Mouse (Mus musculus) large intestine, adult 2 months (tissue): ENCODE measurements around the gene Rbm15b. TPM values are rescaled to one million over a fixed set of nuclear protein-coding genes. Genes with fewer than 3 reads are reported as not detected.

Source experiments
- DNase-seq: peaks from one replicate; pipeline ENCODE4 v3.0.0-alpha.2; 2012; ENCODE audit warnings: low read depth, low spot score
- WGBS: fragments of 180-500 bp; shearing (Covaris S2); methylation state at CpG from one replicate; pipeline ENCODE4 v1.1.7; 2018; 5-methylcytosine and 5-hydroxymethylcytosine counted together
- polyA plus RNA-seq: library from polyadenylated mRNA; depleted of rRNA; stranded (reverse); fragments of >200 nt; gene quantifications from 2 replicates; pipeline ENCODE4 v1.2.3, GENCODE M21; 2012; rRNA removed

Gene Rbm15b
- 9.3 and 10.0 TPM in 2 replicates for polyA plus RNA-seq

DNA sequence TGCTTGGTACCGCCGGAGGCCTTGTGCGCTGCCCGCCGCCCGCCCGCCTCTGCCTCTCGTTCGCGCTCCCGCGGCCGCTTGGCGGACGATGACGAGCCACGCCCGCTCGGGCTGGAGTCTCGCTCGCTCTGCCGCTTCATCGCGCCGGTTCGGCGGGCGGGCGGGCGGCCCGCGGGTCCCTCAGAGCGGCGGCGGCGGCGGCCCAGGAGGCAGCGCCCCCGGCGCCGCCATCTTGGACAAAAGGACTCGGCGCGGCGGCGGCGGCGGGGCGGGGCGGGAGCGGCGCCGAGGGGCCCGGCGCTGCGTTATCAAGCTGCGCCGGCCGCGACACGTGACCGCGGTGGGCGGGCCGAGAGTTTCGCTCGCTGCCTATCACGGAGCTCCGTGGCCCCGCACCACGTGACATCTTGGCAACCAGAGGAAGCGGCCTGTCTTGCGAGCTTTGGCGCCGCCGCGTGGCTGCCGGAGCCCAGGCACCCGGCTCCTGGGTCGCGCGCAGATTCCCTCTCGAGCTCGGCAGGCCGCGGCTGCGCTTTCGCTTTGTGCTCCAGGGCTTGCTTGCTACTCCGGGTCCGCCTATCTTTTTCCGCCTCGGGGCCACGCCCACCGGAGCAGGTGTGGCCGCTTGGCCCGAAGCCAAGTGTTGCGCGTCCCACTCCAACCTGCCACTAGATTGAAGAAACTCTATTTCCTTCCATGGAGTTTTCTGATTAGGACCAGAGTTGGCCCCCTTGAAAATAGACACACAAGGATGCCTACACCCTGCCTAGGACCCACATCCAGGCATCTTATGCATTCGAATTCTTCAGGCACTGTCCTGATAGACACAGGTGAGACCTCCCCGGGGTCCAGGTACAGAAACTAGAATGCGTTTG is at the start of gene Rbm15b:
Gene Rbm15b, minus strand, starts transcription at position 601 of the 875 bp plus-strand sequence.
- DNase-seq: peak; percentile 84
- 1% methylated on average over 101 of the region's 101 CpGs for WGBS

DNA sequence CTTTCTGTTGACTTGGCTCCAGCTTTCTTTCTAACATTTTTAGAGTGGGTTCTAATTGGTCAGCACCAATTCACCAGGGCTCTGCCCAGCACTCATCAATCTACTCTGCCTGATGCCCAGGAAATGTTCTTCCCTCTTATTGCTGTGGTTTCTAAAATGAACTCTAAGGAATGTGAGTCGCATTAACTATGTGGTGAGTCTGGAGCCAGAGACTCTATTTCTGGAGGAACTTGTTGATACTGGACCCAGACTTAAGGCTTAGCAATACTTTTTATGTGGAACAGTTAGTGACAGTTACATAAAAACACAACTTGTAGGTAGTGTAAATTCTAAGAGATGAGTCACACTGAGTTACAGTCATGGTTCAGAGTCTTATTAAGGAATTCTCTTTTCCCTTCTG is 47.8 kb upstream of the Rbm15b start:
- no peak for DNase-seq
- WGBS: 78% methylated on average over 1 of the region's 1 CpGs

DNA sequence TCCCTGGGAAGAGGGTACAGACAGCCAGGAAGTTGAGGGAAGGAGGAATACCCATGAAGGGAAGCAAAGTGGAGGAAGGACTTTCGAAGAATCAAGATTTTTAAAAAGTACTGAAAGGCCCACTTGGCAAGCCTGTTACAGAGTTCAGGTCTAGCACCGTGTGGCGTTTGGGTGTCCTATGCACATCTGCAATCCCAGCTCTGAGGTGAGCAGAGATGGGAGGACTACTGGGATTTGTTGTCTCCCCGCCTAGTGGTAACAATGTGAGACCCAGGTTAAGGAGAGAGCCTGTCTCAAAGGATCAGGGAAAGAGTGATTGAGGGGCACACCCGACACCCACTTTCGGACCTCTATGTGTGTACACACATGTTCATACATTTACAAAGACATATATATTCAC is 27.6 kb upstream of the Rbm15b start:
- no peak for DNase-seq
- WGBS: 82% methylated on average over 6 of the region's 6 CpGs

DNA sequence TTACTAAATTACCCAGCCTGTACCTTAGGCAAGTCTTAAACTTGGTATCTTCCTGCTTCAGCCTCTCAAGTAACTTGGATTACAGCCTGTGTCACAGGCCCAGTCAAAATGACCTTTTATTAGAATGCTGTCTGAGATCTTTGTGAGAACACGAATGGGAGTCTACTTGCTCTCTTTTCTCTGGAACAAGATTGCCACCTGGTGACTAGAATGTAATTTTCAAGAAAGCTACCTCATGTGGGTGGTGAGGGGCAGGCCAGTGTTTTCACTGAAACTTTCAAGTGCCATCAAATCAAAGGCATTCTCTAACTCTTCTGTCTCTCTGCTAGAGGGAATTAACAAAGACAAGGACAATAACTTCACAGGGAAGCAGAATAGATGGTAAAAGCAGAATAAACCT is 26.5 kb upstream of the Rbm15b start:
- 2% methylated on average over 1 of the region's 1 CpGs for WGBS
- DNase-seq: no peak

DNA sequence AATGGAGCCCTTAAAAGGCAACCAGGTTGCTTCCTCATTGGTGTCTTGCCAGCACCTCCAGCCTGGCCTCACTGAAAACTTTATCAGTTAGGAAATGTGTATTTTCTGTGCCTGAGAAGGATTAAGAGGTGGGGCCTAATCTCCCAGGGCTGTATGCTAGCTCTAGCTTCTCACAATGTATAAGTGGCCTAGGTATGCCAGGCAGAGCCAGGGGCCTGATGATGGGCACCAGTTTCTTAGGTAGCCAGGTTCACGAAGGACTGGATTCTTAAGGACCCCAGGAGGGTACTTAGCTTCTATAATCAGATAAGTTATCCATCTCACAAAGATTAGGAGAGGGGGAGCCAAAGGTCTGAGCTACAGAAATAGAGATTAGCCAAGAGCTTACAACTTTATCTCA is 24.4 kb upstream of the Rbm15b start:
- WGBS: 70% methylated on average over 1 of the region's 1 CpGs
- no peak for DNase-seq

DNA sequence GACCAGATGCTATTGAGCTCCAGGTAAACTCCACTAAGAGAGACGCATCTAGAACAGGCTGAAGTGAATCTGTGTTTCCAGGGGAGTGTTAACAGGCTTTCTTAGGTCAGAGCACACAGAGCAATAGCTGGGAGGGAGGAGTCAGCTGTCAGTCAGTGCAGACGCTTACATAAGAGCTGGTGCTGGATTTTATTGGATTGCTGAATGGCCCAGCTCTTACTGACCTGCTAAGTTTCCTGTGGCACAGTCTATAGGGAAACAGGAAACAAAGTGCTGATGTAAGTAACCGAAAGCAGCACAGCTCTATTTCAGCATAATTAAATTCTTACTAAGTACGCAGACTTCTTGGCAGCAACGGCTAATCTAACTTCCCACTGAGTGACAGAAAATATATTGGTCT is 21.5 kb upstream of the Rbm15b start:
- DNase-seq: peak; percentile 64
- WGBS: 5% methylated on average over 5 of the region's 5 CpGs

DNA sequence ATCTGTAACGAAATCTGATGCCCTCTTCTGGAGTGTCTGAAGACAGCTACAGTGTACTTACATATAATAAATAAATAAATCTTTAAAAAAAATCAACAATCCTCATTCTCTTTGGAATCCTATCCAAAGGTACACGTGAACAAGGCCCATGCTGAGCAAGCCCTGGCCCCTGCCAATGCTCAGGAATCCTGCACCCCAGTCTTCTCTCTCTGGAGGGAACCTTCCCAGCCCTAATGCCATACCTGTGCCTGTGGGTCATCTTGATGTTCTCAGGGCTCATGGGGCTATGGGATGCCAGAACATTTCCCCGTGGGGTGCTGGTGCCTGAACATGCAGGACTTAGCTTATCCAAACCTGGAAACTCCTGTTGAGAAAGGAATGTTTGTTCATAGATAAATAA is 20.9 kb upstream of the Rbm15b start:
- 64% methylated on average over 3 of the region's 3 CpGs for WGBS
- DNase-seq: no peak

DNA sequence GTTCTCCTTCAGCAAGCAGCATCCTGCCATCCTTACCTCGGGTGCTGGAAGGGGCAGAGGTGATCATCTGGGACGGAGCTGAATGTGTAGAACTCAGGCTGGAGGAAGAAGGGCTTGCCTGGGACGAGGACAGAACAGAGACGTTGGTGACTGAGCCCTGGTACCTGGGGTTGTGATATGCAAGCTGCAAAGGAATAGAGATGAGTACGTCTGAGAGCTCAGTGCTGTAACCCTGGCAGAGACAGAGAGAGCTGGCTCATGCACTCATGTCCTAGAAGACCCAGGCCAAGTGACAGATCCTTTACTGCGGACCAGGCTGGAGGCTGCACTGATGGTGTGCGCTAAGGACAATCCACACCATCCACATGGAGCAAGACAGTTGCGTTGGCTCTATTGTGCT is 19.4 kb upstream of the Rbm15b start:
- no peak for DNase-seq
- 89% methylated on average over 8 of the region's 8 CpGs for WGBS

DNA sequence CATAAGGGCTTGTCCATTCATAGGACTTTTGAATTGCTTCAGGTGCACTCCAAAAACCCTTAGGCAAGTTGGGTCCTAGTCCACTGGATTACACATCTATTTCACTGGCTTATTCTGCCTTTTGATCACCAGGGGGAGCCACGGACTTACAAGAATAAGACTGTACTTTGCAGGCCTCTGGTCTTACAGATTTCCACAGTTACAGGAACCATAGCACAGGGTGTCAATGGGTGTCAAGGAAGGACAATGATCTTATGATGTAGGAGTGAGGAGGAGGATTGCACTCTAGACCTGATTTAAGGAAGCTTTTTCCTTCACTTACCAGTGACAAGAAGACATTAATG is 16.5 kb upstream of the Rbm15b start:
- 3% methylated on average over 1 of the region's 1 CpGs for WGBS
- no peak for DNase-seq

DNA sequence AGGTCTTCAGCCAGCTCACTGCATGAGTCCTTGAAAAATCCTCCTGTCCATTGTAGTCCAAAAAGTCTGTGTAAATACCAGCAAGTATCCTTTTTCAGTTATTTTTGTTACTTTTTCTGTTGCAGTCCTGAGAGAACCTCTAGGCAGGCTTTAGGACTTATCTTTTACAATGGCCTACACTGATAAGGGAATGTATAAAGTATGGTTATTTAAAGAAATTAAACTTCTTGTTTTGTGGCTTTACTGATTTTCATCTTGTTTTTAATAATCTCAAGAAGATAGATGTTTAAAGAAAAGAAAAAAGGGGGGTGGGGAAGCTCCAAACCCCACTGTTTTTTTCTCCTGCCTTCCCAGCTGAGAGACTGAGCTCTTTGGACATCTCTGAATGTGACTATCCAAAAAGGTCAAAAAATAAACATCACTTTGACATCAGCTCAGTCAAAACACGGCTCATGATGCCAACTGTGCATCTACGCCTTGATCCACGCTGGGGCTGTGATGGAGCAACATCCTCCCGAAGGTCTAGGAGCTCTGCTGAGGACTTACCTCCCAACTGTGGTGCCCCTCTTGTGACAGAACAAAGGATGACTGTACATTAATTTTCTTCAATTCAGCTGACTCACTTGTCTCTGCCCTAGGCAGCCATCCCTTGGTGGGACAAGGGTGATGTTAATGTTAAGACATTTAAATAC is 16.0 kb upstream of the Rbm15b start:
- no peak for DNase-seq
- WGBS: 65% methylated on average over 4 of the region's 4 CpGs

DNA sequence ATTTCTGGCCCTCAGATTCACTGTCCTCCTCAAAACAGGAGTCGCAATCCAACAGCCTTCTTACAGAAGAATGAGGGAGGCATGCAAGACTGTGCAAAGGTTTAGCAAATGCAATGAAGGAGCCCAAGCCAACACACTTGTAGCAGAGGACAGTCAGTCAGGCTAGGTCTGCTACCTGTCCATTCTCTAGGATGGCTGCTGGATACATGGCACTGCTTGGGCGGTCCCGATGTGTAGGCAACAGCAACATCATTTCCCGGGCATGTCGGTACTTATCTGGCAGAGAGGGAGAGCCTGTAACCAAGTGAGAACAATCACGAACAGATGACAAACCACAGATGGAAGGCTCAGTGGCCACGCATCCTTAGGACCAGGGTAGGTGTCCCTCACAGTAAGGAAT is 14.4 kb upstream of the Rbm15b start:
- WGBS: 88% methylated on average over 7 of the region's 7 CpGs
- DNase-seq: no peak

DNA sequence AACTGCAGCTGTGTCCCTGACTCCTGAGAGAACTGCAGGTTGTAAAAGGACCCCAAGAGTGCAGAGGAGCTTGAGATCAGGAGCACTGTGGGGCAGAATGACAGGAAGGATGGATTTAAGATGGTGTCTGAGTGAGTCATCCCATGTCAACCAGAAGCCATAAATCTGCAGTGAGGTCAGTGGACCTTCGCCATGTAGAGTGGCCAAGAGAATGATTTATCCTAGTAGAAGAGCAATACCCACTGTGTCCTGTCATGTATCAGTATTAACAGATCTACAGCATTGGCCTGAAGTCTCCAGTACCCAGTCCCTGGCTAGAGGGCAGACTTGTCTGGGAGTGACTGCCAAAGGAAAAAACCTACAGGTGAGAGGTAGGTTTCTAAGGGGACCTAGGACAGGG is 11.7 kb upstream of the Rbm15b start:
- 70% methylated on average over 1 of the region's 1 CpGs for WGBS
- DNase-seq: no peak

DNA sequence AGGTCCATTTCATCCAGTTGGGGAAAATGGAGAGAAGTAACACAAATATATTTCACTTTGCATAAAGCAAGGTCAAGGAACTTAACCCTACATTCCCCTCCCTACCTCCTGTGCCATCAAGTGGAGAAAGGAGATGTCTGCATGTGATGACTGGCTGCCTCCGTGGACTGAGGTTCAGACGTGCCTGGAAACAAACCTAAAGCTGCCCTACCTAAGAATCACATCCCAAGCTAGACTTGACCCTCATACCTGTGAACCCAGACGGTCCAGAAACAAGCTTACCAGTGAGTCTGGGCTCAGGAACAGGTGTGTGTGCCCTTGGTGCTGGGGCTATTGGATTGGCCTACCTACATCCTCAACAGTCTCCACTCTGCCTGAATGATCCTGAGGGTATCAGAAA is 6.1 kb upstream of the Rbm15b start:
- WGBS: 68% methylated on average over 3 of the region's 3 CpGs
- DNase-seq: no peak

DNA sequence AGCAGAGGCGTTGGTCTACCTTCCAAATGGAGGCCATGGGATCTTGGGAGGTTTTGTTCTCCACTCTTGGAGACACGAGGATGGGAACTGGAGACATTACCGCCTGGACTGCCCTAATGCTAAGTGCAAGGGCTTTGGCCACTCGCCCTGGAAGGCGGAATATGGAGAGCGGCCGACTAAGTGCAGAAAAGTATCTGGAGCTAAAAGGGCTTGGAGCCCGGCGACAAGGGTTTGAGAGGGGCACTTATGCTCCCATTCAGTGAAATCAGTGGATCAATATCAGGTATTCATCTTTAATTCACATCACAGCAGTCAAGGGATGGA is 5.3 kb upstream of the Rbm15b start:
- WGBS: under 1% methylated on average over 9 of the region's 9 CpGs
- DNase-seq: no peak

DNA sequence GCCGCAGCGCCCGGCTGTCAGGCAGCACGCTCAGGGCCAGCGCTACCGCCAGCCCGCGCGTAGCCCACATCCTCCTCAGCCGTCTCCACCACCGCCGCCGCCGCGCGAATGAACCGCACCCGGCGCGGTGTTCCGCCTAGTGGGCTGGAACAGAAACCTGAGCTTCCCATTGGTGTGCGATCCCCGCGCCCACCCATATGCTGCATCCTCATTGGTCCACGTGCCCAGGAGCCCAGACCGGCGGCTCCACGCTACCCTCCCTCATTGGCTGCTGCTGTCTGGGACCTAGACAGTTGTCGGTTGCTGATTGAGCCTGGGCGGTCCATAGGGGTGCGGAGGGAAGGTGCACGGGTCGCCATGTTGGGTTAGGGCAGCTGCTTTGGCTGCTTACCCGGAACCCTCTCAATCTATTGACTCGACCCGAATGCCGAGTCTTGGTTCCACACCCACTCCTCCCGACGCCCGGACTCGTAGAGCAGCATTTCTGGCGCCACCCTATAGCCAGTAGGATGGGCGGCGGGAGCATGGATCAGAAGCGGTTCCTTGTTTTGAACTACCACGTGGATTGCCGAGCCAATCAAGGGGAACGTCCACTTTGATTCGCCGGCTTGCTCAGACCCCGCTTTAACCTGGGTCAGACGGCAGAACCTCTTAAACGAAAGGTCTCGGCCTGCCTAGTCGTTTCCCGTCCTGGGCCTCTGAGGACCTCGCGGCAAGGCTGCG is 4.8 kb upstream of the Rbm15b start, which contains the start of gene Manf:
Gene Manf, minus strand, starts transcription at position 151 of the 723 bp plus-strand sequence.
- under 1% methylated on average over 59 of the region's 59 CpGs for WGBS
- peak; percentile 93 for DNase-seq

DNA sequence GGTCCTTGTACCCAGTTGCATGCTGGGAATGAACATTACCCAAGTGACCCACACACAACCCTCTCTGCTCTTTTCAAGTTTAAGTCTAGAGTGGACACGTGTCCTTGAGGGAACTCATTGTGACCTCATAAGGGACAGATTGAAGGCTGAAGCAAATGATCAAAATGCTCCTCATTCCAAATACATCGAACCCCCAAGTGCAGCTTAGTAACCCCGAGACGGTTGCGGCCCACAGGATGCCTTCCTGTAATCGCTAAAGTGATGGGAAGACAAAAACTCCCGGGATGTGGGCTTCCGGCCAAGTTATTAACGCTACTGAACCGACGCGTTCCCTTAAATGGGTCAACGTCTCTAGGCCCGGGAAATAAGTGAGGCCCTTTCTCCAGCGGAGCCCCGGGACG is 4.1 kb upstream of the Rbm15b start:
- DNase-seq: no peak
- 1% methylated on average over 17 of the region's 17 CpGs for WGBS

DNA sequence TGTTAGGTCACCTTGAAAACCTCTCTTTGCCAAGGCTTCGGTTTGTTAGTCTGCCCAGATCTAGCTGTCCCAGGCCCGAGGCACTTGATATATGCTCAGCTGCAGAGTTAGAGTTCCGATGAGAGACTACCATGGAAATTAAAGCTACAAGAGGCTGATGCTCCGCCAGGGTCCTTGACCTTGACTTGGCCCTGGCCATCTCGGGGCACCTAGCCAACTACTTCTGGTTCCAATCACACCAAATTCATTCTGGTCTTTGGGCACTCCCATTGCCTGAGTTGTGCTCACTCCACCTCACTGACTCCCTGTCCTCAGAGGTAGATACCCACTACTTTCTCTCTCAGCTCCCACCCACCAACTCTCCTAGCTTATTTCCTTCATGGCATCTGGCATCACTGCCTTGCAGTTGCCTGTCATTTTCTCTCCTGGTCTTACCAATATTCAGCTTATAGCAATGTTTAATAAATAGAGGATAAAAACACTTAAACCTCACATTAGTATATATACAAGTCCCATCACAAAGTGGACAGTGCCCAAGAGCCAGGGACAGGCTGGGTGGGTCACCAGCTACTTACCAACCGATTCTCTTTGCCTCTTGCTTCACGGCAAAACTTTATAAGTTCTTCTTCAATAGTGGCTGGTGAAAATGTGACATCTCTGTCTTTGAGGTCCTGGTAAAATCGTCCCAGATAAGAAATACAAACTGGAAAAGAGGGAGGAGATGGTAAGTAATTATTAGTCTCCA is 3.4 kb upstream of the Rbm15b start:
- DNase-seq: no peak
- 38% methylated on average over 8 of the region's 8 CpGs for WGBS

DNA sequence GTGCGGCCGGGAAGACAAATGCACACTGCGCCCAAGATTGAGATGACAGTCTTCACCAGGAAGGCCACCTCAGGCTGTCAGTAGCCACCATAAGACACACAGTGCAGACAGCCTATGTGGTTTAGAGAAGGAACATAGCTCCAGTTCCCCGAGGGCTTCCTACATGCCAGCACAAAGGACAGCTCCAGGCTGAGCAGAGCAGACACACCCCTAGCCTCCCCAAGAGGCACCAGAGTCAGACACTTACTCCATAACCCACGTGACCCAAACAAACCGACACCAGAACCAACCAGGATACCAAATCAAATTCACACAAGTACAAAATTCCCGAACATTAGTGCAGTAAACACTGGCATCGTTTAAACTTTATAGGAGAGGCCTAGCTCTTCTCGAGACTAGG is 2.1 kb upstream of the Rbm15b start:
- no peak for DNase-seq

DNA sequence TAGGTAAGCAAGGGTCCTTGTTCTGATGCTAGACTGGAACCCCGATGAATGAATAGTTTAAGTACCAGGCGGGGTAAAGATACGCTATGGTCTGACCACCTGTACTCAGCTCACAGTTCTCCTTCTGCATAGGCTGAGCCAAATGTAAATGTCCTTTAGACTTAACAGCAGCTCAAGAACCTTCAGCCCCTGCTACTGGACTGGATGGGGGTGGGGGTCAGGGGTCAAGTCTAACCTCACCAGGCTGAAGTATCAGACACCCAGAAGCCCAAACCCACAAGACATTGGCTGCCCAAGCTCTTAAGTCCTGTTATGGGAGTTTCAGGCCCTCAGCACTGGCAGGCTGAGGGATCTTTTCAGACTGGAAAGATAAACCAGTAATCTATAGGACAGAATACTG is 1.1 kb upstream of the Rbm15b start:
- no peak for DNase-seq
- WGBS: 94% methylated on average over 3 of the region's 3 CpGs

More for the DNA sequence above, 2.1 kb upstream of the Rbm15b start:
- 76% methylated on average over 9 of the region's 9 CpGs for WGBS
